Mouse (Mus musculus) spleen, adult 12 weeks (tissue): ENCODE results near the gene Olfr1034.
"Not testable (repeated sequence)": the region's sequence is repeated elsewhere in the genome, so short reads cannot be mapped to it uniquely, and the experiment has no call there.

Source experiments
- DNase-seq: peaks from one replicate; pipeline ENCODE4 v3.0.0; 2022; ENCODE audit warnings: low spot score

The Olfr1034 gene

DNA sequence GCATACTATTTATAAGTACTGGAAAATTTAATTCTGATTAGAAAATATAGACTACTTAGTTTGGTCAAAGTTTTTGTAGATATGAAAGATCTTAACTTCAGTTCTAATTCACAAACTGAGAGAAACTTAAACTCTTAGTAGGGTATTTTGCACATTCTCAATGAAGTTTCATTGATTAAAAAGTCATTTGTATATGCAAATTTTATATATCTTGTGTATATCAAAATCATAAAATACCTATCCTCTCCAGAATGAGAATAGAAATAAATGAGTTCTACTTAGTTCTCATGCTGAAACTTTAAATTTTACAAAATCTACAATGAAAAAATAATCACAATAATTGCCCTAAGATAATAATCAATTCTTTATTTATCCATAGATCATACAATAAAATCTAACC is at the start of gene Olfr1034:
TSS of gene Olfr1034 (plus strand) at position 301 of the 400 bp plus-strand sequence.
- DNase-seq: no peak

DNA sequence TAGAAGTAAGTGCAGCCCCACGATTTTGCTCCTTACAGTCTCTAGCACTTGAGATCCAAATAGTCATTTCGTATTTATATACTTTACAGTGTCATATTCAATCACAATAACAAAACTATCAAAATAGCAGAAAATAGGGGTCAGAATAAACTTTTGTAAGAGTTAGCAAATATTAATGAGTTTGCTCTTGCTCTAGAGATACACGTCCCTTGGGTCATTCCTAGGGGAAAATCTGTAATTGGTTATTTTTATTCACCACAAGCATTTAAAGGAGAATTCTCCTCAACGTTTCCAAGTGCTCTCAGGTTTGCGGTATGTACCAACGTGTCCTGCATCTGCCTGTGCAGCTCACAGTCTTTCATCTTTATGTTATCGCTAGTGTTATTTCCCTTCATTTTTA is 40.4 kb upstream of the Olfr1034 start, which contains the start of gene Olfr1032:
TSS of gene Olfr1032 (plus strand) at position 301 of the 400 bp plus-strand sequence.
- DNase-seq: no peak

DNA sequence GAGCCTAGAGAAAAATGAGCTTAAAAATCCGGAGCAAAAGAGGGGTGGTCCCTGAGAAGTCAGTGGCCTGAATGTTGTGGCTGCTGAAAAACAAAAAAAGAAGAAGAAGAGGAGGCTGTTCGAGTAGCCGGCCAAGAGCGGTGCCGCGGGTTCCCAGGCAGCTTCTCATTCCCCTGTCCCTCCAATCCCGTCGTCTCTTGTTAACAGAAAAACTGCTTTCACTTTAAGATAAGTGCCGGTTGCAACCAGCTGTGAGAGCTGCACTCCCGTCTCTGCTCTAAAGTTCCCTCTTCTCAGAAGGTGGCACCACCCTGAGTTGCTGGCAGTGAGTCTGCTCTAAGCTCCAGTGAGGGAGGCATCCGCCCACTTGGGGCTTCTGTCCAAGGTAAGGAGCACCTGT is 25.3 kb upstream of the Olfr1034 start, which contains the start of gene Olfr1033:
TSS of gene Olfr1033 (plus strand) at position 228 of the 400 bp plus-strand sequence.
- not testable (repeated sequence) for DNase-seq

DNA sequence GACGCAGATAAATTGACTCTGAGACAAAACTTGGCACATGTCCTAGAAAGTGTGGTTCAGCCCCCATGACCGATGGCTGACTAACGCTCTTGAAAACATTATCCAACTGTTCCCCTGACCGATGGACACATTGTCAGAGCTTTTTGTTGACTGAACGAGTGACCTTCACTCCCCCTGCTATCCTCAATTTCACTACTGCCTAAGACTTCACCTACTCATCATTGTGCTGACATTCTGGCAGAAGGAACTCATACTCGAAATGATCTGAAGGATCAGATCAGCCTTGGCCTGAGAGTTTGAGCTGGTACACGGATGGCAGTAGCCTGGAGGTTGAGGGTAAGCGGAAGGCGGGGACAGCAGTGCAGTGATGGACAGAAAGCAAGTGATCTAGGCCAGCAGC is 24.1 kb upstream of the Olfr1034 start:
- DNase-seq: not testable (repeated sequence)

DNA sequence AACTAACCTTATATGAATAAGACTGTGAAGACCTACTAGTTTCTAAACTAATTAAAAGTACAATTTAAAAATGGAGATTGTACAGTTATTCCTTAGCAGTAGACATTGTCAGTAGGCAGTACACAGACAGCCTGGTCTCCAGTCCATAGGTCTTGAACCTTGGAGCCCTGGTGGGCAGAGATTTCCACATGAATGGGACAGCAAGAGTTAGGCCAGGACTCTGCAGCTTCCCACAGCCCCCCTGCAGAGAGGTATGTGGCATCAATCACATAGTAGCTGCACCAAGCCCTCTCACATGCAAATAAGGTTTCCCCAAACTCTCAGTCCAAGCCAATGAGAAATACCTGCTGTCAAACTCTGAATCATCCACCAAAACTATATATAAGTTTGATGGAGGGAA is 5.1 kb downstream of the Olfr1034 start:
- DNase-seq: not testable (repeated sequence)

DNA sequence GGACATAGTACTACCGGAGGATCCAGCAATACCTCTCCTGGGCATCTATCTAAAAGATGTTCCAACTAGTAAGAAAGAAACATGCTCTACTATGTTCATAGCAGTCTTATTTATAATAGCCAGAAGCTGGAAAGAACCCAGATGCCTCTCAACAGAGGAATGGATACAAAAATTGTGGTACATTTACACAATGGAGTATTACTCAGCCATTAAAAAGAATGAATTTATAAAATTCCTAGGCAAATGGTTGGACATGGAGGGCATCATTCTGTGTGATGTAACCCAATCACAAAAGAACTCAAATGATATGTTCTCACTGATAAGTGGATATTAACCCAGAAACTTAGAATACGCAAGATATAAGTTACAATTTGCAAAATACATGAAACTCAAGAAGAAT is 18.1 kb downstream of the Olfr1034 start:
- not testable (repeated sequence) for DNase-seq

DNA sequence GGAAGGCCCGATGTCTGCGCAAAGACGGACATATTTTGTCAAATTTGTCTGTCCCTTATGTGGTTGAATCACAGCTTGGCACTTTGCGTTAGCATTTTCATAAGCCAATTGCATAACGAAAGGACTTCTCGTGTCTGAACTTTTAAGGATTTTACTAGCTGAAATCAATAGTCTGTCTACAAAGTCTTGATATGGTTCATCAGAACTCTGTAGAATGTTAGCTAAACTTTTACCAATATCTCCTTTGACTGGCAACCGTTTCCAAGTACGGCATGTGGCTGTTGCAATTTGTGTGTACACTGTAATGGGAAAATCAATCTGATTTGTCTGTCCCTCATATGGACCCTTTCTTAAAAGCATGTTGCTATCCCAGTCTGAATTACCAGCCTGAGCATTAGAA is 24.5 kb downstream of the Olfr1034 start:
- DNase-seq: no peak

DNA sequence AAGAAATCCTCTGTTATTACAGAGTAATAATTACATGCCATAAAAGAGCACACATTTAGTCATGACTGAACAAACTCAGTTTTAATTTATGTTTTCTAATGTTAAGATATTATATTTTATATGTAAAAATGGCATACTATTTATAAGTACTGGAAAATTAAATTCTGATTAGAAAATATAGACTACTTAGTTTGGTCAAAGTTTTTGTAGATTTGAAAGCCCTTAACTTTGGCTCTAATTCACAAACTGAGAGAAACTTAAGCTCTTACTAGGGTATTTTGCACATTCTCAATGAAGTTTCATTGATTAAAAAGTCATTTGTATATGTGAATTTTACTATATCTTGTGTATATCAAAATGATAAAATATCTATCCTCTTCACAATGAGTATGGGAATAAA is 28.0 kb downstream of the Olfr1034 start, which contains the start of gene Olfr1036:
TSS of gene Olfr1036 (plus strand) at position 301 of the 400 bp plus-strand sequence.
- not testable (repeated sequence) for DNase-seq

DNA sequence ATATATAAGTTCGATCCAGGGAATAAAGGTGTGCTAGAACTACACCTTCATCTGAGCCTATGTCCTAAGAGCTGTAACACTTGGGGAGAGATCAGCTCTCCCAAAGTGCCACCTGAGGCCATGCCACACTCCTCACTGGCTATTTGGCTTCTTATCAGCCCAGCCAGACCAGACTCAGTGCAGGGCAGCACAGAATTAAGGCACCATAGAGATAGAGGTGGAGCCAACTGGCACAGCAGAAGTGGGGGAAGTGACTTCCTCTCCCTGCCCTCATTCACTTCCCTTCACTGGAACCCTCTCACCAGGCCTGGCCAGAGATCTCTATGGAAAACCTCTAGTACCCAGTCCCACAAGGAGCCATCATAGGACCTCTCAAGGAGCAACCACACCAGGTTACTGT is 34.8 kb downstream of the Olfr1034 start:
- DNase-seq: not testable (repeated sequence)

DNA sequence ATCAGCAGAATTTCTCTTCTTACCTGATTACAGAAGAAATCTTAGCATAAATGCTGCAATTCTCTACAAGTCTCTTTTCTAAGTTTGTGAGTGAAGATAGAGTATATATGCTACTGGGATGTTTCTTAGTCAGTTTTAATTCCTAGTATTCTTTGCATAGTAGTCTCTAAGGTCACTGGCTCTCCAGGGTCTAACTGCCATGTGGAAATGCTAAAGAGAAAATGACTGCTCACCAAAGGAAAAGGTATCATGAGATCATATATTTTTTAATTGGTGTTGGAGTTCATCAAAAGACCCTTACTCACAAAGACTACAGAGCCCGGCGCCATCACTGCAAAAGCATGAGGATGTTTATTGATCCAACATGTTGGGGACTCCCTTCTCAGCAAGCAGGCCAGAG is 41.6 kb downstream of the Olfr1034 start, which contains the start of gene Olfr1037:
TSS of gene Olfr1037 (minus strand) at position 101 of the 400 bp plus-strand sequence.
- no peak for DNase-seq
